Mouse (Mus musculus) stomach, embryonic 14.5 days (tissue): Measurements from ENCODE around the gene Prdx2. TPM values are rescaled to one million over a fixed set of nuclear protein-coding genes. Genes with fewer than 3 reads are reported as not detected.
A peak's percentile ranks its signal among the peaks of the same experiment; 100 is the strongest.

Experiments
- ATAC-seq: fragments of 200-750 bp; cut with Nextera tagmentation; 2 replicates; pipeline ENCODE4 v1.8.0; 2017; ENCODE audit warnings: low read depth, moderate TSS enrichment; ENCODE audit not compliant: insufficient number of reproducible peaks, insufficient read depth, low FRiP score
- H3K27ac ChIP-seq: fragments of 300-500 bp; sonication (generic); 2 replicates; pipeline ENCODE4 v1.5.1; 2014; ENCODE audit warnings: mild to moderate bottlenecking, low read length, moderate library complexity, mixed read lengths
- H3K27me3 ChIP-seq: fragments of 300-500 bp; sonication (generic); 2 replicates; pipeline ENCODE4 v1.6.1; 2014; ENCODE audit warnings: low read length, control low read depth, mixed read lengths; ENCODE audit not compliant: control insufficient read depth, insufficient read depth
- H3K36me3 ChIP-seq: fragments of 300-500 bp; sonication (generic); 2 replicates; pipeline ENCODE4 v1.6.1; 2014; ENCODE audit warnings: mild to moderate bottlenecking, control low read depth, low read length, moderate library complexity, mixed read lengths; ENCODE audit not compliant: control insufficient read depth, insufficient read depth
- H3K4me1 ChIP-seq: fragments of 300-500 bp; sonication (generic); 2 replicates; pipeline ENCODE4 v1.6.1; 2014; ENCODE audit warnings: low read length, control low read depth, mixed read lengths; ENCODE audit not compliant: control insufficient read depth, insufficient read depth
- H3K4me2 ChIP-seq: fragments of 300-500 bp; sonication (generic); replicated peaks from 2 replicates; pipeline ENCODE4 v1.6.1; 2014; ENCODE audit warnings: low read depth, low read length, control low read depth
- H3K4me3 ChIP-seq: fragments of 300-500 bp; sonication (generic); 2 replicates; pipeline ENCODE4 v1.5.1; 2014; ENCODE audit warnings: low read depth, low read length, control low read depth
- H3K9ac ChIP-seq: fragments of 300-500 bp; sonication (generic); replicated peaks from 2 replicates; pipeline ENCODE4 v1.6.1; 2014; ENCODE audit warnings: low read depth, mild to moderate bottlenecking, control low read depth, low read length, moderate library complexity, mixed read lengths
- H3K9me3 ChIP-seq: fragments of 300-500 bp; sonication (generic); 2 replicates; pipeline ENCODE4 v1.6.1; 2016; ENCODE audit warnings: low read depth, low read length, control low read depth; ENCODE audit not compliant: control insufficient read depth
- WGBS: fragments of 180-500 bp; shearing (Covaris S2); extraction: QIAGEN DNeasy Blood & Tissue Kit; methylation state at CpG from one replicate; pipeline ENCODE4 v1.1.7; 2014; 5-methylcytosine and 5-hydroxymethylcytosine counted together
- polyA plus RNA-seq: library from polyadenylated mRNA; unstranded; fragments of >200 nt; fragmentation: Nextera tagmentation; extraction: Ambion mirVana; gene quantifications from 2 replicates; pipeline ENCODE4 v1.2.1, GENCODE M21; 2014

Prdx2 gene
- polyA plus RNA-seq, 1 experiment from 2014 or later: 888 TPM

GRCm38 (mm10) chr8:84979599-84980421 lies 10.4 kb downstream of the Prdx2 start:
- peak; percentile 38 for ATAC-seq
- 3% methylated on average over 40 of the region's 42 CpGs for WGBS
- Histone ChIP-seq H3K27me3 (no peaks in the 10 kb centered on the region), H3K36me3 (no peaks in the 10 kb centered on the region), H3K4me3 (peak overlapping the region; percentile 56), H3K27ac (peak overlapping the region; percentile 89), H3K4me2 (peak overlapping the region; percentile 99), H3K4me1 (peaks cover 64% of the 10 kb centered on the region), H3K9me3 (no peaks in the 10 kb centered on the region), H3K9ac (peak overlapping the region; percentile 18; the same call in 1 of the 2 replicates)

GRCm38 (mm10) chr8:84980622-84981358 lies 11.4 kb downstream of the Prdx2 start:
- no peaks in the 10 kb centered on the region for H3K27me3 ChIP-seq
- peak overlapping the region; percentile 56; the same call in 1 of the 2 replicates for H3K4me3 ChIP-seq
- peak overlapping the region; percentile 89 for H3K27ac ChIP-seq
- peak overlapping the region; percentile 18; the same call in 1 of the 2 replicates for H3K9ac ChIP-seq
- H3K4me2 ChIP-seq: peak overlapping the region; percentile 99
- WGBS: 31% methylated on average over 11 of the region's 11 CpGs
- no peak for ATAC-seq
- peaks cover 68% of the 10 kb centered on the region for H3K4me1 ChIP-seq
- no peaks in the 10 kb centered on the region for H3K36me3 ChIP-seq
- no peaks in the 10 kb centered on the region for H3K9me3 ChIP-seq

GRCm38 (mm10) chr8:84981644-84982498 lies 12.5 kb downstream of the Prdx2 start:
- peaks cover 65% of the 10 kb centered on the region for H3K4me1 ChIP-seq
- 0 out of 2 replicates have a peak, but pooled peaks cover 3% of the 10 kb centered on the region for H3K27me3 ChIP-seq

GRCm38 (mm10) chr8:84982499-84983011 lies 13.2 kb downstream of the Prdx2 start:
- Histone ChIP-seq H3K4me2 (no peak overlapping the region), H3K9ac (no peak overlapping the region), H3K4me1 (peaks cover 61% of the 10 kb centered on the region), H3K9me3 (no peaks in the 10 kb centered on the region), H3K4me3 (no peak overlapping the region), H3K36me3 (no peaks in the 10 kb centered on the region), H3K27ac (peak overlapping the region; percentile 89), H3K27me3 (0 out of 2 replicates have a peak, but pooled peaks cover 3% of the 10 kb centered on the region)
- ATAC-seq: no peak
- WGBS: 55% methylated on average over 3 of the region's 3 CpGs

More at GRCm38 (mm10) chr8:84981644-84982498, 12.5 kb downstream of the Prdx2 start:
- Histone ChIP-seq H3K27ac (peak overlapping the region; percentile 89), H3K36me3 (no peaks in the 10 kb centered on the region), H3K4me2 (no peak overlapping the region), H3K4me3 (no peak overlapping the region), H3K9ac (no peak overlapping the region), H3K9me3 (no peaks in the 10 kb centered on the region)
- 74% methylated on average over 15 of the region's 15 CpGs for WGBS
- no peak for ATAC-seq

GRCm38 (mm10) chr8:84984294-84985048 lies 15.1 kb downstream of the Prdx2 start:
- ATAC-seq: no peak; the same call in 1 of the 2 replicates
- 6% methylated on average over 16 of the region's 16 CpGs for WGBS
- Histone ChIP-seq H3K4me2 (peak overlapping the region; percentile 99), H3K9me3 (no peaks in the 10 kb centered on the region), H3K36me3 (no peaks in the 10 kb centered on the region), H3K4me1 (peaks cover 47% of the 10 kb centered on the region), H3K27ac (peak overlapping the region; percentile 89), H3K9ac (no peak overlapping the region), H3K4me3 (peak overlapping the region; percentile 39; the same call in 1 of the 2 replicates), H3K27me3 (0 out of 2 replicates have a peak, but pooled peaks cover 3% of the 10 kb centered on the region)

GRCm38 (mm10) chr8:84985049-84985683 lies 15.8 kb downstream of the Prdx2 start:
- ATAC-seq: no peak
- Histone ChIP-seq H3K4me2 (peak overlapping the region; percentile 99), H3K27ac (peak overlapping the region; percentile 89), H3K4me1 (peaks cover 41% of the 10 kb centered on the region), H3K27me3 (0 out of 2 replicates have a peak, but pooled peaks cover 3% of the 10 kb centered on the region), H3K9ac (peak overlapping the region; percentile 33; the same call in 1 of the 2 replicates), H3K36me3 (no peaks in the 10 kb centered on the region), H3K4me3 (peak overlapping the region; percentile 39), H3K9me3 (no peaks in the 10 kb centered on the region)
- WGBS: under 1% methylated on average over 23 of the region's 23 CpGs
